Mouse (Mus musculus) heart, embryonic 10.5 days (tissue): ENCODE data around the gene Pacs2. TPM values are rescaled to one million over a fixed set of nuclear protein-coding genes. Genes with fewer than 3 reads are reported as not detected.

Source experiments
- DNase-seq: peaks from one replicate; pipeline ENCODE4 v3.0.0-alpha.2; 2017; ENCODE audit warnings: low spot score
- H3K27ac ChIP-seq: fragments of 300-500 bp; sonication (generic); 2 replicates; pipeline ENCODE4 v1.5.1; 2016; ENCODE audit warnings: mild to moderate bottlenecking
- H3K27me3 ChIP-seq: fragments of 300-500 bp; sonication (generic); 2 replicates; pipeline ENCODE4 v1.6.1; 2016; ENCODE audit warnings: mild to moderate bottlenecking; ENCODE audit not compliant: poor library complexity, insufficient read depth, severe bottlenecking
- H3K36me3 ChIP-seq: fragments of 300-500 bp; sonication (generic); 2 replicates; pipeline ENCODE4 v1.6.1; 2016; ENCODE audit warnings: mild to moderate bottlenecking, moderate library complexity
- H3K4me1 ChIP-seq: fragments of 300-500 bp; sonication (generic); 2 replicates; pipeline ENCODE4 v1.6.1; 2016; ENCODE audit warnings: mild to moderate bottlenecking
- H3K4me3 ChIP-seq: fragments of 300-500 bp; sonication (generic); 2 replicates; pipeline ENCODE4 v1.5.1; 2016; ENCODE audit warnings: mild to moderate bottlenecking, moderate library complexity
- H3K9me3 ChIP-seq: fragments of 300-500 bp; sonication (generic); 2 replicates; pipeline ENCODE4 v1.6.1; 2016; ENCODE audit warnings: mild to moderate bottlenecking, moderate library complexity
- WGBS: fragments of 180-500 bp; shearing (Covaris S2); methylation state at CpG from one replicate; pipeline ENCODE4 v1.1.7; 2016; 5-methylcytosine and 5-hydroxymethylcytosine counted together
- polyA plus RNA-seq: library from polyadenylated mRNA; unstranded; fragments of >200 nt; fragmentation: Nextera tagmentation; extraction: Ambion mirVana; gene quantifications from 2 replicates; pipeline ENCODE4 v1.2.1, GENCODE M21; 2016

Pacs2 gene
- polyA plus RNA-seq, 1 experiment from 2014 or later: 11.7 TPM

DNA sequence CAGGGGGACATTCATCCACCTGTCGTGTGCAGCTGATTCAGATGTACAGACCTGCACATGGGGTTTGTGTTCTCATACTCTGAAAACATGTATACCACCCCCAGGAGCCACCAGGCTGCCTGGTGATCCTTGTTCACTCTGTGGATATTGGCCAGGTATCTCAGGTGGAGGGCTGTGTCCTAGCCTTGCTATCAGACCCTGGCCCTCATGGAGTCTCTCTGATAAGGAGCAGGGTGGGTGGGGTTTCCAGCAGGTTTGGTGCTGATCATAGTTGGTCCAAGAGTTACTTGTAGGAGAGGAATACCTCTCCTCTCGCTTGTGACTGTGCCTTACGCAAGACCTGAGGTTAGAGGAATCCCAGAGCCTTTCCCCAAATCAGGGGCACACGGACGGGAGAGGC lies 45.9 kb downstream of the Pacs2 start:
- Histone ChIP-seq H3K27me3 (no peaks in the 10 kb centered on the region), H3K27ac (no peak overlapping the region), H3K4me3 (no peak overlapping the region), H3K4me1 (no peaks in the 10 kb centered on the region), H3K36me3 (peaks cover 77% of the 10 kb centered on the region), H3K9me3 (no peaks in the 10 kb centered on the region)
- 84% methylated on average over 5 of the region's 5 CpGs for WGBS
- no peak for DNase-seq

DNA sequence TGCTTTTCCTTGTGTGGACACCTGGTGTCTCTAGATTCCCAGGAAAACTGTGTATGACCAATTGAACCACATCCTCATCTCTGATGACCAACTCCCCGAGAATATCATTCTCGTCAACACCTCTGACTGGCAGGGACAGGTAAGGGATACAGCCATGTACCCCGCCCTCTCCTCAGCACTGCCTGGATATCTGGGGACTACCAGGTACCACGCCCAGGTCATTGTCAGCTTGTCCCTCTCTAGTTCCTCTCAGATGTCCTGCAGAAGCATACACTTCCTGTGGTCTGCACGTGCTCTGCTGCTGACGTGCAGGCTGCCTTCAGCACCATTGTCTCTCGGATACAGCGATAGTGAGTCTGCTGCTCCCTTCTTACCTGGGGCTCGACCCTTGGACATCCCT lies 47.3 kb downstream of the Pacs2 start:
- H3K4me3 ChIP-seq: no peak overlapping the region
- no peaks in the 10 kb centered on the region for H3K9me3 ChIP-seq
- no peak for DNase-seq
- WGBS: 80% methylated on average over 9 of the region's 9 CpGs
- peaks cover 82% of the 10 kb centered on the region for H3K36me3 ChIP-seq
- H3K27ac ChIP-seq: no peak overlapping the region
- H3K4me1 ChIP-seq: 0 out of 2 replicates have a peak, but pooled peaks cover 2% of the 10 kb centered on the region
- no peaks in the 10 kb centered on the region for H3K27me3 ChIP-seq

- Histone ChIP-seq H3K4me3 (no peak overlapping the region), H3K9me3 (no peaks in the 10 kb centered on the region), H3K4me1 (0 out of 2 replicates have a peak, but pooled peaks cover 2% of the 10 kb centered on the region), H3K36me3 (peaks cover 76% of the 10 kb centered on the region), H3K27me3 (no peaks in the 10 kb centered on the region), H3K27ac (no peak overlapping the region)
- DNase-seq: no peak
- WGBS: 74% methylated on average over 10 of the region's 10 CpGs
These were observed 47.9 kb downstream of the Pacs2 start for GRCm38 (mm10) chr12:113062201-113062600.

- no peak overlapping the region for H3K4me3 ChIP-seq
- 94% methylated on average over 7 of the region's 7 CpGs for WGBS
- no peak for DNase-seq
- H3K9me3 ChIP-seq: no peaks in the 10 kb centered on the region
- no peak overlapping the region for H3K27ac ChIP-seq
- H3K36me3 ChIP-seq: peaks cover 67% of the 10 kb centered on the region
- 0 out of 2 replicates have a peak, but pooled peaks cover 2% of the 10 kb centered on the region for H3K4me1 ChIP-seq
- H3K27me3 ChIP-seq: no peaks in the 10 kb centered on the region
These were observed 49.4 kb downstream of the Pacs2 start for GRCm38 (mm10) chr12:113063700-113064099.

DNA sequence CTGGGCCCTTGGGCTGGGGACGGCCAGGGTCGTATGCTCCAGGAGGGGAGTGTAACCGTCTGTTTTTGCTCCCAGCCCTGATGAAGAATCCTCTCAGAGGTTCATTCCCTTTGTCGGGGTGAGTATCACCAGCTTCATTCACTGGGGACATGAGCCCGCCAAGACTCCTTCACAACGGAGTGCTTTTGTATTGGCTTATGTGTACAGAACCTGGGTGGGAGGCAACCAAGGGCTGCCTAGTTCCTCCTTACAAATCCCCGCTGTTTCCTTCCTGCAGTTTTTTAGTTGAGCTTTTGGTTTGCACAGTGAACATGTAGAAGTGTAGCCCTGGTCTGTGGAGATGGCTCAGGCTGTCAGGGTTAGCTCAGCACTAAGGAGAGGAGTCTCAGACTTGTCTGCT lies 53.7 kb downstream of the Pacs2 start:
- DNase-seq: no peak
- no peaks in the 10 kb centered on the region for H3K9me3 ChIP-seq
- peaks cover 57% of the 10 kb centered on the region for H3K36me3 ChIP-seq
- H3K4me3 ChIP-seq: no peak overlapping the region
- H3K4me1 ChIP-seq: 0 out of 2 replicates have a peak, but pooled peaks cover 2% of the 10 kb centered on the region
- H3K27ac ChIP-seq: no peak overlapping the region
- H3K27me3 ChIP-seq: no peaks in the 10 kb centered on the region
- WGBS: 90% methylated on average over 7 of the region's 7 CpGs

DNA sequence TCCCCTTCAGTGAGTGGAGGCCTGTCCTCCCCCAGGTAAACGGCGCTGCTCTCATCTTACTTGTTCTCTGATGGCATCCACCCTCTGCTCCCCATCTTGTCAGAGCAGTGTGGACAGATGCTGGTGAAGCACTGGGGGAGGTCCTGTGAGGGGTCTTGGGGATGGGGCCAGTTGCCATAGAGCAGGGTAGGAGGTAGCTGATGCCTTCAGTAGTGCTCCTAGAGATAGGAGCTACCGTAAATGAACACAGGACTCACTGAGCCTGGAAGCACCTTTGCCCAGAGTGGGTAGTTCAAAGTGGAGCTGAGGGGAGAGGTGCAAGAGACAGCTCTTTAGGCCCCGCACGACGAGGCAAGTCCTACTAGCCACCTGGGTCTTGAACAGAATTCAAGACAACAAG lies 55.1 kb downstream of the Pacs2 start:
- Histone ChIP-seq H3K4me1 (peaks cover 11% of the 10 kb centered on the region), H3K36me3 (peaks cover 49% of the 10 kb centered on the region), H3K4me3 (no peak overlapping the region), H3K27ac (no peak overlapping the region), H3K27me3 (no peaks in the 10 kb centered on the region), H3K9me3 (no peaks in the 10 kb centered on the region)
- 90% methylated on average over 6 of the region's 6 CpGs for WGBS
- DNase-seq: no peak

DNA sequence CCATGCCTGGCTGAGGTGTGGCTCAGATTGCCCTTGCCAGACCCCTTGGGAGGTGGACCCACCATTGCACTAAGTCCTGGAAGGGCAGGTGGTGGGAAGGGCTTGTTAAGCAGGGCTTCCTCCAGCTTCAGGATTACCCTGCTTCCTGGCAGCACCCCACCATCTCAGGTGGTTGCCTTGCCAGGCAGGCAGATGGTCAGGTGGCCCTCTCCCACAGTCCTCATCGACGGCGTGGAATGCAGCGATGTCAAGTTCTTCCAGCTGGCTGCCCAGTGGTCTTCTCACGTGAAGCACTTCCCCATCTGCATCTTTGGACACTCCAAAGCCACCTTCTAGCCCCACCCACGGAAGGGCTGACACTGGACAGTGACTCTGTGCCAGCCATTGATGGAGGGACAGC lies 57.0 kb downstream of the Pacs2 start:
- Histone ChIP-seq H3K9me3 (no peaks in the 10 kb centered on the region), H3K27ac (no peak overlapping the region), H3K4me1 (peaks cover 21% of the 10 kb centered on the region), H3K27me3 (no peaks in the 10 kb centered on the region), H3K4me3 (no peak overlapping the region), H3K36me3 (peaks cover 37% of the 10 kb centered on the region)
- WGBS: 86% methylated on average over 6 of the region's 6 CpGs
- no peak for DNase-seq

GRCm38 (mm10) chr12:113071827-113072226 lies 57.5 kb downstream of the Pacs2 start:
- peaks cover 37% of the 10 kb centered on the region for H3K36me3 ChIP-seq
- H3K9me3 ChIP-seq: no peaks in the 10 kb centered on the region
- no peak for DNase-seq

DNA sequence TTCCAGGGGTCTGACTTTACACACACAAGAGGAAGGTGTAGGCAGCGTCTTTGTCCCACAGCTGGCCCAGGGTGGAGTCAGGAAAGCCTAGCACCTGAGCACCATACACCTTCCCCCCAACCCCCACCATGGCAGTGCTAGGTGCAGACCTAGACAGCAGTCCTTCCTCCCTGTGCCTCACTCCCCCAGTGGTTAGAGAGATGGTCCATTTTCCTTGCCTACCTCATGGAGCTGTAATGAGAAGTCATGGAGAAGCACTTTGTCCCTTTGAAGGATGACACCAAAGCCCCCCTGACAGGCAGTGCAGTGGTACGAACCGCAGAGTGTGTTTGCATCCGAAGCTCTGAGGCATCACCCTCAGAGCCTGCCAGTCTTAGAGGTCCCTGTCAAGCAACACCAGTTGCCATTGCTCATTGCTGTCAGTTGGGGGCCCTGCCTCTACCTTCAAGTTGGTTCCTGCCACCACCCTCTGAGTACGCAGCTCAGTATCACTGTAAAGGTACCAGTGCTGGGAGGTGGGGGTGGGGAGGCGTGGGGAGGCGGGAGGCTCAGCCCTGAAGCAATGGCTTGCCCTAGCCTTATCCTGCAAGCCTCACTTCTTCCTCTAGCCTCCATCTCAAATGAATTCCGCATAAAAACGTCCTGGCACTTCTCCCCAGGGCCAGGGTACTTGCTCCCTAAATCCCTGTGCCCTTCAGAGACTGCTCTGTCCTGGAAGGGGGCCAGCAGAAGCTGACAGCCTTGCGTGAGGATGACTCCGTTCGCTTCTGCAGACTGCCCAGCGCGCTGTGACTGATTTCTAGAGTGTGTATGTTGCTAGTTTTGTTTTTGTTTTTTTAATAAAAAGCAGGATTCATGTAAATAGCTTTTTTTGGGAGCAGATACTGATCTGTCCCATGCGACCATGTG lies 59.4 kb downstream of the Pacs2 start:
- no peak for DNase-seq
- peak overlapping the region; percentile 92 for H3K27ac ChIP-seq

More at GRCm38 (mm10) chr12:113071827-113072226, 57.5 kb downstream of the Pacs2 start:
- Histone ChIP-seq H3K4me3 (no peak overlapping the region), H3K27ac (no peak overlapping the region), H3K4me1 (peaks cover 21% of the 10 kb centered on the region), H3K27me3 (no peaks in the 10 kb centered on the region)
- WGBS: 80% methylated on average over 6 of the region's 6 CpGs

GRCm38 (mm10) chr12:113074329-113075062 lies 60.2 kb downstream of the Pacs2 start, which contains the start of gene Tex22:
Gene Tex22, plus strand, starts transcription at chr12:113074502.
- no peaks in the 10 kb centered on the region for H3K9me3 ChIP-seq
- peak within 1 kb of the TSS; percentile 67 for H3K4me3 ChIP-seq
- no peaks in the 10 kb centered on the region for H3K27me3 ChIP-seq
- peaks cover 21% of the 10 kb centered on the region for H3K4me1 ChIP-seq
- peaks cover 25% of the 10 kb centered on the region for H3K36me3 ChIP-seq
- peak within 1 kb of the TSS; percentile 92 for H3K27ac ChIP-seq
- peak; percentile 91 for DNase-seq
- 5% methylated on average over 32 of the region's 32 CpGs for WGBS

More for the DNA sequence above, 59.4 kb downstream of the Pacs2 start:
- WGBS: 8% methylated on average over 15 of the region's 15 CpGs
- H3K9me3 ChIP-seq: no peaks in the 10 kb centered on the region
- no peaks in the 10 kb centered on the region for H3K27me3 ChIP-seq
- H3K4me1 ChIP-seq: peaks cover 21% of the 10 kb centered on the region
- peak overlapping the region; percentile 67 for H3K4me3 ChIP-seq
- H3K36me3 ChIP-seq: peaks cover 32% of the 10 kb centered on the region

DNA sequence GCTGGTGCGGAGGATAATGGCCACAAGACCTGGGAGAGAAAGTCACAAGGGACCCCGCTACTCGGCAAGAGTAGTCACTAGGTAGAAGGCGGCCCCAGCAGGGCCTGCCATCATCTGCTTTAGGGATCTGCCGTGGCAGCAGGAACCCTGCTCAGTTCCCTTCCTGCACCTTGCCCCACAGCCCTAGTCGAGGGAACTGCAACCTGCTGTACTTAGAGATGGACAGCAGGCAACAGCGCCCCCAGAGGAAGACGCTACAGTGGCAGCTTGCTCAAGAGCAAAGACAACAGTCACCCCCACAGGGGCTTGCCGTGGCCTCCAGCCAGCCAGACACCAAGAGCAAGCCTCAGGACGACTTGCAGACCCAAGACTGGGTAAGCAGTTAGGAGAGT lies 60.8 kb downstream of the Pacs2 start:
- peak overlapping the region; percentile 67 for H3K4me3 ChIP-seq
- H3K36me3 ChIP-seq: peaks cover 19% of the 10 kb centered on the region
- 6% methylated on average over 10 of the region's 10 CpGs for WGBS
- H3K9me3 ChIP-seq: no peaks in the 10 kb centered on the region
- peak overlapping the region; percentile 92 for H3K27ac ChIP-seq
- H3K4me1 ChIP-seq: peaks cover 21% of the 10 kb centered on the region
- no peaks in the 10 kb centered on the region for H3K27me3 ChIP-seq
- peak; percentile 95 for DNase-seq

DNA sequence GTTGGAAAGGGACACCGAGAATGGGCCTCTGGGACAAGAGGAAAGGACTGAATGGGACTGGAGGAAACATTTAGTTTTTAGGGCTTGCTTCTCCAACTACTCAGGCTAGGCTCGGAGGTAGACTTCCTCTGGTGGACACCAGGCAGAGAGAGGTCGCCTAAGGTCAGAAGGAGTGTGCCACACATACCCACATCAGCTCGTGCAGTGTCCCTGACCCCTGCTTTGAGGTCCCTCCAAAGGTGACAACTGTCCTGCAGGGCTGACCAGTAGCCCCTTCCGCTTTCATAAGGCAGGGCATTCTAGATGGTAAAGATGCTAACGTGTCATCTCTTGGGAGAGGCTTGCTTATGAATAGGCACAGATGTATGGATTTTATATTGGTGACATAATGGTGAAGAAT lies 61.2 kb downstream of the Pacs2 start:
- Histone ChIP-seq H3K4me1 (peaks cover 21% of the 10 kb centered on the region), H3K27ac (peak overlapping the region; percentile 92), H3K27me3 (no peaks in the 10 kb centered on the region), H3K4me3 (peak overlapping the region; percentile 67), H3K36me3 (peaks cover 15% of the 10 kb centered on the region), H3K9me3 (no peaks in the 10 kb centered on the region)
- DNase-seq: no peak
- WGBS: 55% methylated on average over 6 of the region's 6 CpGs

- no peaks in the 10 kb centered on the region for H3K9me3 ChIP-seq
- DNase-seq: no peak
- WGBS: 58% methylated on average over 3 of the region's 3 CpGs
These were observed 73.0 kb downstream of the Pacs2 start for GRCm38 (mm10) chr12:113087276-113087675.

More at GRCm38 (mm10) chr12:113087276-113087675, 73.0 kb downstream of the Pacs2 start:
- Histone ChIP-seq H3K27me3 (peaks cover 23% of the 10 kb centered on the region), H3K4me3 (no peak overlapping the region), H3K27ac (no peak overlapping the region), H3K4me1 (no peaks in the 10 kb centered on the region), H3K36me3 (no peaks in the 10 kb centered on the region)
